Mouse (Mus musculus) heart, postnatal 4 days (tissue): ENCODE measurements around the gene Sbf2. TPM values are rescaled to one million over a fixed set of nuclear protein-coding genes. Genes with fewer than 3 reads are reported as not detected.
"Not testable (repeated sequence)": the region's sequence is repeated elsewhere in the genome, so short reads cannot be mapped to it uniquely, and the experiment has no call there.

Experiments
- DNase-seq: peaks from one replicate; pipeline ENCODE4 v3.0.0; 2021
- total RNA-seq, 2 experiments: library from RNA; stranded (reverse); gene quantifications; 2 replicates each; pipeline ENCODE4 v1.2.3; 2021

The Sbf2 gene
- total RNA-seq, 2 experiments from 2014 or later, result 68.4 to 70.1 TPM

DNA sequence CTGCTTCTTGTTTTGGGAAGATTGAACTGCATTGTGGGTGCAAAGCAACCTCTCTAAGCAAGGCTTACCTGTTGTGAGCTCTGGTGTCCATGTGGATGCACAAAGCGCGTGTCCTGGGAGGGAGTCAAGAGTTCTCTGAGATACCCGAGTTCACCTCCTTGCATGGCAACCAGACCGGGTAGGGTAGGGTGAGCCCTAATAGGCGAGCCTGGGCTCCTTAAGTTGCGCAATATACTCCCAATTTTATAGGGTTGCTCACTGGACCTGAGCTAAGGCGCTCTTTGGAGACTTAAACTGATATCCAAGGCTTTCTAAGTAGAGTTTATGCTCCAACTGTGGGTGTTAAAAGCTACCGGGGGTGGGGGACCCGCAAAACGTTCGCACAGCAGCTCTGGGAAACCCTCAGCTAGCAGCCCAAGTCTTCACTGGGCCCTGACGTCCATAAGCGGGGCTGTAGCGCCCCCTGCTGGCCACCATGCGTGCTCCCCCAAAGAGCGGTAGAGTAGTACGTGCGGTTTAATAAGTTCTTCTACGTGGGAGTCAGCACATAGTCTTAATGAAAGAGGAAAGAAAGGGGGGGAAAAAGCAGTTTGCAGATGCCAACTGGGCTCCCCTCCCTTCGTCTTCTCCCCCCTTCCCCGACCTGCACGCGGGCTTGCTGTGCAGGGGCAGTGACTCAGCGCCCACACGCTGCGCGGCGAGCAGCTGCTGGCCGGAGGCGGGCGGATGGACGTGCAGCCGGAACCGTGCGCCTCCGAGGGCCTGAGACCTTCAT lies 15.4 kb upstream of the Sbf2 start:
- peak; percentile 90 for DNase-seq

DNA sequence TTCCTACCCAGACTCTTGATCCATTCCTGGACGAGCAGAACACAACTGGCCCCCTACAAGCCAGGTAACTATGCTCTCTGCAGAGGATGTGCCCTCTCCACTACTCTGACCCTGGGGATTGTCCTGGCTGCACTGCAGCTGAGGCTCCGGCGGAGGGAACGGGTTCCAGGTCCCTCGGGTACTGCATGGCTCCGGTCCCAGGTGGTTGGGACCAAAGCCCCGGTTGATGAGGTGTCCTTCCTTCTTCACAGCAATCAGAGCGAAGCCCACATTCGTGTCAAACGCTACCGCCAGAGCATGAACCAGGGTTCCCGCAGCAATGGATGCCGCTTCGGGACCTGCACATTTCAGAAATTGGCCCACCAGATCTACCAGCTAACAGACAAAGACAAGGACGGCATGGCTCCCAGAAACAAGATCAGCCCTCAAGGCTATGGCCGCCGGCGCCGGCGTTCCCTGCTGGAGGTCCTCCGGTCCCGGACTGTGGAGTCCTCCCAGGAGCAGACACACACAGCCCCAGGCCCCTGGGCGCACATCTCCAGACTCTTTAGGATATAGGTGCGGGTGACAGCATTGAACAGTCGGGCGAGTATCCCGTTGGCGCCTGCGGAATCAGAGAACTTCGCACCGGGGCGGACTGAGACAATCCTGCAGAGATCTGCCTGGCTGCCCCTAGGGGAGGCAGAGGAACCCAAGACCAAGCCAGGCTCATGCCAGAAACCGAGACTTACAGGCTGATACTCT lies 14.1 kb upstream of the Sbf2 start:
- DNase-seq, result peak; percentile 49

DNA sequence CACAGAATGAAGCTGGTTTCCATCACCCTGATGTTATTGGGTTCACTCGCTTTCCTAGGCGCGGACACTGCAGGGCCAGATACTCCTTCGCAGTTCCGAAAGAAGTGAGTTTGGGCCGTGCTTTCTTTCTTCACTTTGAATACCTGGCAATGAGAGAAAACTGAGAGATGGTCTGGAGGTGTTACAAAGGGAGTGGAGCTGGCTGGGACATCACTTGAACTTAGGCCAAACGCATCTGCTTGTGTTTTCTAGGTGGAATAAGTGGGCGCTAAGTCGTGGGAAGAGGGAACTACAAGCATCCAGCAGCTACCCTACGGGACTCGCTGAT lies 13.5 kb upstream of the Sbf2 start:
- no peak for DNase-seq

DNA sequence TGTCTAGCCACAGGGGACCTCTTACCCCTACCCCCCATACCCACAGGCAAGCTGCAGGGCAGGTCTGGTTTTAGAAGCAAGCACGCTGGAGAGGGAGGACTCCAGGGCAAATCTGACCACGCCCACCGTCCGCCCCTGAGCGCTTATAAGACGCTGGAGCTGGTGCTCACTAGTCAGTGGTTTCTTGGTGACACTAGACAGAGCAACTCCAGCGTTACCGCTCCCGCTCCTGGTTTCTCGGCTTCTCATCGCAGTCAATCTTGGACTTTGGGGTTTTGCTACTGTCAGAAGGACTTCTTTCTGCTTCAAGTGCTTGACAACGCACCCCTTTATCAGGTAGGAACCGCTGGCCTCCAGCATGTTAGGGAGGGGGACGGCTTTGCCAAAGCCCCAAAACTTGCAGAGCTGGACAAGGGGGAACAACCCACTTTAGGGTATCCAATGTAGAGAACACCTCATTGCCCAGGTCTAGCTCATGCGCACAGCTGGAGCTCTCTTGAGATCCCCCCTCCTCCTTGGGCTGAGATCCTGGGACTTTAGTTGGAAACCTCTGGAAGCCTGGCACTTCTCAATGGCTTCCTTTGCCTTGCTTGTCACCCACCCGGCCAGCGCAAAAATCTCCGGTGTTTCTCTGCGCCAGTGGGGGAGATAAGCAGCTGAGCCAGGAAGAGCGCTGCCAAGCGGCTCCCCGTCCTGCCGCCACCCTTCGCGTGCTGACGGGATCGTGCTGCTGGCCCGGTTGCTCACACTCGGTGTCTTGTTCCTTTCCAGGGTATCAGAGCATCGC lies 13.0 kb upstream of the Sbf2 start, which contains the start of gene Adm:
Gene Adm (plus strand): TSS at position 176 of the 787 bp plus-strand sequence.
- peak; percentile 88 for DNase-seq

DNA sequence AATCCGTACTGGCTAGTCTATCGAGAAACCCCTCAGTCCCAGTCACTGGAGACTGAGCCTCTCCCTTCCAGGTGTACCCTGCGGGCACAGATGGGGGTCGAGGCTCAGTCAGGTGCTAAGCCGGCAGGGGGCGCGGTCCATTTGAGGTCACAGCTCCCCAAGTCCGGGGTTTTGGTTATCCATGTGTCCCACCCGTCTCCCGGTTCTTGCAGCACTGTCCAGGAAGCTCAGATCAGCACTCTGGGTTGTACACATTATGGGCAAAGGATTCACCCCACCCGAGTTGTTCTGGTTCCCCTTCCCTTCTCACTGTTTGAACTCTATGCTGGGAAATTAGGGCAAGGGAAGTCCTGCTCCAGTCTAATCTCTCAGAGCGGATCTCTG lies 12.4 kb upstream of the Sbf2 start:
- peak; percentile 43 for DNase-seq

DNA sequence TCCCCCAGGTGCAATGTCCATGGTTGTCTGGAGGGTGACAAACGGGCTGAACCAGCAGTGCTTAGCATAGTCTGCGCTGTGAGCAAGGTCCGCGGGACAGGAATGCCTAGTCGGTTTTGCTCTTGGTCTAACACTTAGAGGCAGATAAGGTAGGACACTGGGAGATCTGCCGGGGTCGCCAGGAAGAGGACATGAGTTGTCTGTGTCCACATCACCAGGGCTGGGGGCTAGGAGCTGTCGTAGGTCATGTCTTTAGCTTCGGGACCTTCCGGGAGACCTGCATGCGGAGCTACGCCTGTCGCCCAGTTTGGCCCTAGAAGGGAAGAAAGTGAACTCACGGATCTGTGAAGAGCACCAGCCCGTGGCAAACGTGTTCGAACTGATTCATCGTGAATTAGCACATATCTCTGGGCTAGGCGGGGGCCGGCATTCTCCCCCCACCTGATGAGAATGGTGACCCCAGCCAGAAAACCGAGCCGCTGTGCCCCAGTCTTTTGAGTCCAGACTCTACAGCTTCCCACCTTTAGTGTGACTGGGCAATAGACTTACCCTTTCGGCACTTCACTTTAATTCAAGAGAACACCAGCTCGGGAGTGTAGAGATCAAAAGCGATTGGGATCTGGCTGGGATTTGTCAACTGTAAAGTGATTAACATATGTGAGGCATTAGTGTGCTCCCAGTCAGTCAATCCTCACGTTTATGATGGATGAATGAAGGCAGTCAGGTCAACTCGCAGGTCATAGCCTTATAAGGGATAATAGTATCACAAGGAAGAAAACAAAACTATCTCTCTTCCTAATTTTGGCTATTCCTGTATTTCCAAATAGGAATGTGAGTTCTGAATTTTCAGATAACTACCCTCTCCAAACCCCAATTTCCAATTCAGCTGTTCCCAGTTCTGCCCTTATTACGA lies 11.7 kb upstream of the Sbf2 start:
- DNase-seq, result no peak

DNA sequence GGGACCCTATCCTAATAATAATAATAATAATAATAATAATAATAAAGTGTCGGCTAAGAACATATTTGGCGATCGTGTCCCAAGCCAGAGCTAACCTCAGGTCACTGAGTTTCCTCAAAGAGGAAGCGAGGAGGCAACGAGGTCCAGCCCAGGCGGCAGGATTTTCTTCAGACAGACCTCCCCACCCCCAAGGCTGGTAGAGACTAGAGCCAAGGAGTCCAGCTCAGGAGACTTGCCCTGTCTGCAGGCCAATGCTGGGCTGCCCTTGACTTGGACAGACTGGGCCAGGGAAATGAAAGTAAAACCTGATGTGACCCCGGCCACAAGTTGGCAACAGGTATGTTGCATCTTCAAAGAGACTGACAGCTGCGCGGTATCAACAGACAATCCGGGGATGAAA lies 10.8 kb upstream of the Sbf2 start:
- no peak for DNase-seq

DNA sequence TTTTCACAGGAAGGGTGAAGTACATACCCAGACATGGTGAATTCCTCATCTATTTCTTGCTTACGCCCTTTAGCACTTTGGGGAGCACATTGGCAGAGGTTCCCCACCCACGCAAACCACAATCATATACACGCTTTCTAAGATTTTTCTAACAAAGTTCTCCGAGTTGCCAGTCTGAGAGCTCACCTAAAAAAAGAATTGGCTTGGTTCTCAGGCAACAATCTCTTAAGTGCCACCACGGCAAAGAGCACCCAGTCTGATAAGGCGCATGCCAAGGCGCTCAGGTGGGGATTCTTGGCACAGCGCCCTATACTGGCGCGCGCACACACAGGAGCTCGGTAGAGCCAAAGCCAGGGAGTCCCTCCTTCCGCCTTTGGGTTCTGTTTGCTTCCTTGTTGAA lies 10.2 kb upstream of the Sbf2 start:
- DNase-seq, result peak; percentile 42

DNA sequence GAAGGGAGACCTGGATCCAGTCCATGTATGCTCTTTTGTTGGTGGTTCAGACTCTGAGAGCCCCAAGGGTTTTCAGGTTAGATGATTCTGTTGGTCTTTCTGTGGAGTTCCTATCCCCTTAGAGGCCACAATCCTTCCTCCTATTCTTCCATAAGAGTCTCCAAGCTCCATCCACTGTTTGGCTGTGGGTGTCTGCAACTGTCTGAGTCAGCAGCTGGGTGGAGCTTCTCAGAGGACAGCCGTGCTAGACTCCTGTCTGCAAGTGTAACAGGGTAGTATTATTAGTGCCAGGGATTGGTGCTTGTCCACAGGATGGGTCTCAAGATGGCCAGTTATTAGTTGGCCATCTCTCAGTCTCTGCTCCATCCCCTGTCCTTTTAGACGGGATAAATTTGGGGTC lies 9.3 kb upstream of the Sbf2 start:
- no peak for DNase-seq

DNA sequence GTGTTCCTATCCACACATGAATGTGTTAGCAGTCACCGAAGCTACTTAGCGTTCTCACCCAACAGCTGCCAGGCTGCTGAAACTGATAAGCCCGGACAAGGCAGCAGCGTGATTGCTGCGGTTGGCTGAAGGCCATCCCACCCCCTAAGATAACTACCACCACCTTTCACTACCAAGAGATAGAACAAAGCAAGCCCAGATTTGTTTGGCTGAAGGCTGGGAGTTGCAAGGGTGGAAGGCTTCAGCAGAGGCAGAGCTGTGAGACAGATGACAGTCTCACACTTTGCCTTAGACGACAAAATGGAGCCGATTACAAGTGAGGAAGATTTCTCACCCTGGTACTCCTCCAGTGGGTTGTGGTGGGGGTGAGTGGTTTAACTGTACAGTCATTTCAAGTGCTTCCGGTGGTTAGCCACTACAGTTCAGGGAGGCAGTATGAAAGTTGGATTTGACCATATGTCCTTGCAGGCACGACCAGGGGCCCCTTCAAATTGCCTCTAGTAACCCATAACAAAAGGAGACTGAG lies 4.4 kb upstream of the Sbf2 start:
- peak; percentile 68 for DNase-seq

DNA sequence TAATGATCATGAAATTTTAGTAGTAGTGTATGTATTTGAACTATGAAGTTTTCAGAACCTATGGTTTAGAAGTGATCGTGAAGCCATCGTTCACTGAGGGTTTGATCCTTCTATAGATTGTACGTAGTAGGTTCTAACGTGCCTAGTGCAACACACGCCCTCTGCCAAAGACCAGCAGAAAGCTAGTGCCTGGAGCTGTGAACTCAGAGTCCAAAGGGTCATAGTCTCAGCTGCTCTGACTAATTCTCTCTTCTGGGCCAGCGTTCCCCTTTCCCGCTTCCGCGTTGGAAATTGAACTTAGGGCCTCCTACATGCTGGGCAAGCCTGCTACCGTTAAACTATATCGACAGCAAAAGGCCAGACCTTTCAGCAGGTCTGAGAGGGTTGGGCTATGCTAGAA lies 1.1 kb upstream of the Sbf2 start:
- DNase-seq, result no peak

DNA sequence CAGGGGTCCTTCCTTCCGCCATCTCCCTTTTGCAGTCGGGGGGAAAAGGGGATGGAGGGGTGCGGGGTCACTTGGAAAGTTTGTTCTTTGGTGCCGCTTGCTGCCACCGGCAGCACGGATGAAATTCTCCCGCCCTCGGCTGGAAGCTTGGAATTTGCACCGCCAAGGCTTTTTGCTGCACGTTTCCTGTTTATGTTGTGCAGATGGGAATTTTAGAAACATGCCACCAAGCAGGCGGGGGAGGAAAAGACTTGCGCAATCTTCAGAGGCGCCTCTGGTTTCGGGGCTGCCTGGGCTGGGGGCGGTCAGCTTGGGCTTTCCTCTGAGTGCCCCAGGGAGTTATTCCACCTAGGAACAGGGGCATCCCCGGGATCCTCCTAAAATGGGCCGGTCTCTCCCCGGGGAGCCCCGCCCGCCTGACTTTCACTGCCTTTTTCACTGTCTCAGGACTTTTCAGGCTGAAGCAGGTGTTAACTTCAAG lies 469 bp upstream of the Sbf2 start:
- peak; percentile 65 for DNase-seq

DNA sequence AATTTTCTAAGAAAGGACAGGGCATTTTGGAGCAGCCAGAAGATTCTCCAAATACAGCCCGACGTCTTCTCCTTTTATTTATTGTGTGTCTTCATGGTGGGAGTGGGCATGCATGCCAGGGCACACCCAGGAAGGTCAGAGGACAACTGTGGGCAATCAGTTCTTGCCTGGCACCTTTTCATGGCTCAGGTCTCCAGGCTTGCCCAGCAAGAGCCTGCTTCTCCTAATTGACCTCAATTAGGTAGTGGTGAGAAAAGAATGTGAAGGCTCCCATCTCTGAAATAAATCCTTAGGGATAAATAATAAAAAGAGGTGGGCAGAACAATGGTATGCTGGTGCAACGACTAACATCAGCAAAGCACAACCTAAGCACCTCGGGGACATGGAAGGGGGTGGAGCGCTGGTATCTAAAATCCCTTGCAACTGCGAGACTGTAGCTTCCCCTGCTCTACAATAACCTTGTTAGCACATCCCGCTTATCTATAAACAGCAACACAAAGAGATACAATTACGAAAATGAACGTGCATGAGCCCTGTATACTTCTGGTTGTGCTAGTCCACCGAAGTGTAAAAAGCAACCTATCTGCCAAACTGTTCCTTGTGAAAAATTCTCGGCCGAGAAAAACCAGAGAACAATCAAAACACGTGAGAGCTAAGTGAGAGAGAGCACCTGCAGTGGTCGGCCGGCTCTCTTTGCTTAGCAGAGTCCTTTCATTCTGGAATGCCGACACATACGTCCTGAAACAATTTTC lies 1.2 kb downstream of the Sbf2 start:
- no peak for DNase-seq

DNA sequence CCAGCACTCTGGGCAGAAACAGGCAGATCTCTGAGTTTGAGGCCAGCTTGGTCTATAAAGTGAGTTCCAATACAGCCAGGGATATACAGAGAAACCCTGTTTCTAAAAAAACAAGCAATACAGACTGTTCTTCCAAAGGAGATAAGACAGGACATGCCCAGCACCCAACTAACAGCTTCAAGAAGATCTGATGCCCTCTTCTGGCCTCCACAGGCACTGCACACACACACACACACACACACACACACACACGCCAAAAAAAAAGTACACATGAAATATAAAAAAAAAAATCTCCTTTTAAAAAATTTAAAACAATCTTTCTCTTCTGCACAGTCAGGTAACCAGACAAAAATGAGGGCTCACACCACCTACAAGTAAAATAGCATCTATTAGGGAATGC lies 7.8 kb downstream of the Sbf2 start:
- DNase-seq, result no peak

DNA sequence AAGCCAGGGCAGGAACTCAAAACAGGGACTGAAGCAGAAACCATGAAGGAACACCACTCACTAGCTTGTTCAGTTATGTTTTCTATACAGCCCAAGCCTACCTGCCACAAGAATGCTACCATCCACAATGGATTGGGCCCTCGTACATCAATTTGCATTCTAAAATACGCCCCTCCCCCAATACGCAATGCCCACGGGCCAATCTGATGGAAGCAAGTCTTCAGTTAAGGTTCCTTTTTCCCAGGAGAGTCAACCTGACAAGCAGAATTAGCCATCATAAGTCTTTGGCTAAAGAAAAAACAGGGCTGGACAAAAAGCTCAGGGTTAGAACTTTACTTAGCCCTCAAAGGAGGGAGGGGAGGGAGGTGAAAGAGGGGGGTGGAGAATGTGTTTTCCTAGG lies 9.2 kb downstream of the Sbf2 start:
- DNase-seq, result no peak

DNA sequence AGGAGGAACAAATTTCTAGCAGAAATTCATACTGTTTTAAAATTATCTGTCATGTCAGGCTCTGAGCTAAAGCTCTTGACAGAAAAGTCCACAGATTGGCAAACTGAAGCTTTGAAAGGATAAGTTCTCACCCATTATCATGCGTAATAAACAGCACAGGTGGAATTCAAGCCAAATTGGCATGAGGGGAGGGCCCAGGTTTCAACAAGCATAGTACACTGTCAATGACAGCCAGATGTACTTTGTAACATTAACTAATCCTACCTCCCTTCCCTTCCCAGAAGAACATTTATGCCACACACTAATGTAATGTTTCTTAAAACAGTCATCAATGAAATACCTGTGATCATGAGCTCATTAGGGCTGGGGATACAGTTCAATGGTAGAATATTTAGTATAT lies 17.6 kb downstream of the Sbf2 start:
- DNase-seq, result no peak

DNA sequence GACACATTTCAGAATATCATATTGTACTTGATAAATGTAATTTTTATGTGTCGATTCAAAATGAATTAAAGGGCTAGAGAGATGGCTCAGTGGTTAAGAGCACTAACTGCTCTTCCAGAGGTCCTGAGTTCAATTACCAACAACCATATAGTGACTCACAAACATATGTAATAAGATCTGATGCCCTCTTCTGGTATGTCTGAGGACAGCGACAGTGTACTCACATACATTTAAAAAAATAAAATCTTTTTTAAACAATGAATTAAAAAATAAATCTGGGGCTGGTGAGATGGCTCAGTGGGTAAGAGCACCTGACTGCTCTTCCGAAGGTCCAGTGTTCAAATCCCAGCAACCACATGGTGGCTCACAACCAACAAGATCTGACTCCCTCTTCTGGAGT lies 20.7 kb downstream of the Sbf2 start:
- DNase-seq, result not testable (repeated sequence)

DNA sequence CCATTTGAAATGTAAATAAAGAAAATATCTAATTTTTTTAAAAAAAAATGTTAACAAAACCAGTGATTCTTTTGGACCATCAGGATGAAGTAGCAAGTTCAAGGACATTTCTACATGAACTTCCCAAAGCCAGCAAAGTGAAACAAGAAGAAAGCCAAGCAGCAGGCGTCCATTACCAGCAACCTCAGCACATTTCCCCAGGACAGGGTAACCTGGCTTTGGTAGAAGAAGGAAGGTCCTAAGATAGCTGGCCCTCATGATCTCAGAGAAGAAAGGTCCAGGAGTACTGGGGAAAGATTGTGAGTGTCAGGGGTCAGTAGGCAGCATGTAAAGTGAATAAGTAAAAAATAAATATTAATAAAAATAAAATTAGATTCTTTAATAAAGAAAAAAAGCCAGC lies 27.0 kb downstream of the Sbf2 start:
- DNase-seq, result no peak

DNA sequence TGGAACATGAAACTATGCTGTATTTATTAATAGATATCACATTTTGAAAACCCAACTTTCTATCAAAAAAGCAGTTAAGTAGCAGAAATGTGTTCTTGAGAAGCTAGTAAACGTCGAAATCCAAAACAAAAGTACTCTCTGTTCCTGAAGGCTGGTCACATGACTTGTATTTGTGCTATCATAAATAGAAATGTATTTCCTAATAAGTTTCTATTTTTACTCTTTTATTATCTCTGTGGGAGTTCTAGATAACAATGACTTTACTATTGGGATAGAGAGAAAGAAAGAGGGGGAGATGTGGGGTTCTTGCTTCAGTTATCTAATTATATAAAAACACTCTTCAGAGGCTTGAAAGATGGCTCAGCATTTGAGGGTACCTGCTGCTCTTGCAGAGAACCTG lies 29.5 kb downstream of the Sbf2 start:
- DNase-seq, result no peak

DNA sequence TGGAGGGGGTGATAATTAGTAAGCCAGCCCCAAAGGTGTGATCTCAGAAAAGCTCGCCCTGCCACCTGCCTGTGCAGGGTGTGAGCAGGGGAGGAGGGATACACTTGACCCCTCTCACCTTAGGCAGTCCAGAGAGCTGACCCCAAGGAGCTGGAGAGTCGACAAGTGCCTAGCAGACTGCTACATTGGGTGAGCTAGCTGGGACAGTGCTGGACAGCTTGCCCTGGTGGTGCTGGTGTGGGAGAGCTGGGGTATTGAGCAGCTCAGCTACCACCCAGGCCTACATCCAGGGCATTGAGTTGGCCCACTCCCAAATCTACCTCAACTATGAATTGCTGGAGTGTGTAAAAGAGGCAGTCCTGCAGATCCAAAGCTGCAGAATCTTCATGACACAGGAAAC lies 30.6 kb downstream of the Sbf2 start:
- DNase-seq, result no peak

DNA sequence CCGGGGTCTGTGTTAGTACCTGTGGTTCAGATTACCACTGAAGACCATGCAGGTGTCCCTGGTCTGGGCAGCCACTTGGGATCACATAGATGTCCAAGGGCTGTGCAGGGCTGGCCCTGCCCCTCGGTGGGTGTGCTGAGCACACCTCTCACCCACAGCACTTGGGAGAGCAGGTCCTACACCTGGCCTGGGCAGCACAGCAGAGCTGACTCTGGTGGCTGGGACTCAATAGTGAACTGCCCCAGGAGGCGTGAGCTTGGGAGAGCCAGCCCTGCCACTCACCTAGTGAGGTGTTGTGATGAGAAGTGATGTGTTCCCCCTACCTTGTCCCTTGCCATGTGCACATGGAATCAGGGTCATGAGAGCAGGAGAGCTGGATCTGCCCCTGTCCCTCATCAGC lies 31.0 kb downstream of the Sbf2 start:
- DNase-seq, result no peak
